Mouse (Mus musculus): Measurements from ENCODE around the gene Dnmbp.

DNA sequence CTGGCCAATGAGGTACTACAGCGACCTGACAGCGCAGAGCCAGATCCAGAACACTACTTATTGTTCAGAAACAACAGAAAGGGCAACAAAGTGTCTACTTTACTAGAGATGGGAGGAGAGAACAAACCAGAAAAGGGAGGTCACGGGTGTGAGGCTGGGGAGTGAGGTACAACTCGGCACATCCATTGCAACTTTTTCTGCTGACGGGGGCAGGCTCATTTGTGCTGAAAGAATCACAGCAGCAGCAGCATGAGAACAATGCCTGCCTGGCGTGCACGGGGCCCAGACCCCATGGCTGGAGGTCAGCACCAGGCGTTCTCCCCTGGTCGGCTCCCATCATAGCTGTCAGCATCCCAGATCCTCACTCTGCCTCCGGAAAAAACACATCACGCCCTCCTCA lies 10.1 kb downstream of the Dnmbp start:
- TF ChIP-seq TAL1 (IDR thresholded peaks at IDR 0.05; ENCODE audit: low read length) (no peak), GATA1 (IDR thresholded peaks at IDR 0.05; ENCODE audit: low read length) (no peak)
